Mouse (Mus musculus) hindbrain, postnatal 0 days (tissue): ENCODE measurements around the gene Spin4. TPM values are rescaled to one million over a fixed set of nuclear protein-coding genes. Genes with fewer than 3 reads are reported as not detected.

Experiments
- ATAC-seq: fragments of 200-750 bp; cut with Nextera tagmentation; 2 replicates; pipeline ENCODE4 v1.8.0; 2017; ENCODE audit warnings: mild to moderate bottlenecking, moderate TSS enrichment, moderate library complexity
- DNase-seq: peaks from one replicate; pipeline ENCODE4 v3.0.0-alpha.2; 2015; ENCODE audit warnings: low spot score
- H3K27ac ChIP-seq: fragments of 300-500 bp; sonication (generic); 2 replicates; pipeline ENCODE4 v1.5.1; 2014; ENCODE audit warnings: mild to moderate bottlenecking
- H3K27me3 ChIP-seq: fragments of 300-500 bp; sonication (generic); 2 replicates; pipeline ENCODE4 v1.6.1; 2014; ENCODE audit warnings: low read length, mixed read lengths; ENCODE audit not compliant: insufficient read depth
- H3K36me3 ChIP-seq: fragments of 300-500 bp; sonication (generic); 2 replicates; pipeline ENCODE4 v1.6.1; 2014; ENCODE audit warnings: low read length, mixed read lengths; ENCODE audit not compliant: insufficient read depth
- H3K4me1 ChIP-seq: fragments of 300-500 bp; sonication (generic); 2 replicates; pipeline ENCODE4 v1.6.1; 2014; ENCODE audit warnings: antibody characterized with exemption, low read length, mixed read lengths; ENCODE audit not compliant: insufficient read depth
- H3K4me2 ChIP-seq: fragments of 300-500 bp; sonication (generic); 2 replicates; pipeline ENCODE4 v1.6.1; 2014; ENCODE audit warnings: low read depth, mild to moderate bottlenecking, low read length, moderate library complexity, mixed read lengths
- H3K4me3 ChIP-seq: fragments of 300-500 bp; sonication (generic); 2 replicates; pipeline ENCODE4 v1.5.1; 2014; ENCODE audit warnings: low read length
- H3K9ac ChIP-seq: fragments of 300-500 bp; sonication (generic); replicated peaks from 2 replicates; pipeline ENCODE4 v1.6.1; 2014; ENCODE audit warnings: mild to moderate bottlenecking, low read length, moderate library complexity, mixed read lengths
- H3K9me3 ChIP-seq: fragments of 300-500 bp; sonication (generic); 2 replicates; pipeline ENCODE4 v1.6.1; 2016; ENCODE audit warnings: low read length, mixed read lengths
- CTCF ChIP-seq: IDR thresholded peaks from 2 replicates; pipeline ENCODE4 v1.5.1; 2016; ENCODE audit warnings: antibody characterized with exemption, control low read depth, low read depth
- WGBS: fragments of 180-500 bp; shearing (Covaris S2); extraction: QIAGEN DNeasy Blood & Tissue Kit; methylation state at CpG from one replicate; pipeline ENCODE4 v1.1.7; 2014; 5-methylcytosine and 5-hydroxymethylcytosine counted together
- polyA plus RNA-seq: library from polyadenylated mRNA; unstranded; fragments of >200 nt; fragmentation: Nextera tagmentation; extraction: Ambion mirVana; gene quantifications from 2 replicates; pipeline ENCODE4 v1.2.1, GENCODE M21; 2015
- total RNA-seq: library from RNA; depleted of rRNA; stranded (reverse); fragments of >200 nt; gene quantifications from 2 replicates; pipeline ENCODE4 v1.2.3, GENCODE M21; 2014; rRNA removed

The Spin4 gene
- total and polyA plus RNA-seq, 2 experiments from 2014 or later = 3.4 to 3.9 TPM

DNA sequence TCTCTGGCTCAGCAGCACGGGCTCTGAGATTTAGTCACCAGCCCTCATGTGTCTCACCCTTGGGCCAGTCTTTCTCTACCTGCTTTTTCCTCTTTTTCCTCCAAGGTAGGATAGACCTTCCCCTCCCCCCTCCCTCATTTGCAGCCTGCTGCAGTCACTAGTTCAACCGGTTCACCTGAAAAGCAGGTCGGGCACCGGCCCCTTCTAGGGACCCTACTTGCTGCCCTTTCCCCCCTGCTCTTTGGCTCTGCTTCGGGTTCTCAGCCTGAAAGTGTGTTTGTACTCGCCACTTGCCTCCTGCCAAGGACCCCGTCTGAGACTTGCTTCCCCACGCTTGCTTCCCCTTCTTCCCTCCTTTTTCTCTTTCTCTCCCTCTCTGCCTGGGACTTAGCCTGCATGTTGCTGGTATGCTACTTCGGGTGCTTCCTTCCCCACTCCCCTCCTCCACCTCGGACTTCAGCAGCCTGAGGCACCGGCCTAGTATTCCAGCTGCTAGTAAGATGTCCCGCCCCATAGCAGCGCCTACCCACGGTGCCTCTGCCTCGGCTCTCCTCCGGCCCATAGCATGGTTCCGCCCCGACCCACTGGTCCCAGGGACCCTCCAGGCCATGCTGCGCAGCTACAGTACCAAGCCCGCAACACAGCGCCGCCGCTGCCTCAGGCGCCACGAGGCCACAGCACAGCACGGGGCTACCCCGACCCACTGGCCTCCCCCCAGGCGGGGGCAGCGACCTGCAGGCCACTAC is 36.2 kb downstream of the Spin4 start:
- Histone ChIP-seq H3K27me3 (no peaks in the 10 kb centered on the region), H3K9ac (peak overlapping the region; percentile 37; the same call in 1 of the 2 replicates), H3K36me3 (no peaks in the 10 kb centered on the region), H3K4me3 (peak overlapping the region; percentile 34), H3K4me2 (peak overlapping the region; percentile 55), H3K9me3 (no peaks in the 10 kb centered on the region), H3K4me1 (no peaks in the 10 kb centered on the region), H3K27ac (no peak overlapping the region)
- peak; percentile 33 for DNase-seq
- TF ChIP-seq CTCF = peak; percentile 42
- peak; percentile 83 for ATAC-seq
- 24% methylated on average over 27 of the region's 29 CpGs for WGBS

Other genes starting within 250 kb of the Spin4 start
- gene Arhgef9, start 170.2 kb upstream of the Spin4 start, total RNA-seq = 46.6 and 60.6 TPM in 2 replicates
- 33.1 and 33.3 TPM in 2 replicates for gene Arhgef9, start 170.2 kb upstream of the Spin4 start, polyA plus RNA-seq